Mouse (Mus musculus) 3T3-L1 (cell line): ENCODE data around the gene Hist1h3e.

Experiments used
- DNase-seq: peaks from one replicate; pipeline ENCODE4 v3.0.0-alpha.2; 2015; ENCODE audit warnings: low read depth, low spot score

Gene Hist1h3e

DNA sequence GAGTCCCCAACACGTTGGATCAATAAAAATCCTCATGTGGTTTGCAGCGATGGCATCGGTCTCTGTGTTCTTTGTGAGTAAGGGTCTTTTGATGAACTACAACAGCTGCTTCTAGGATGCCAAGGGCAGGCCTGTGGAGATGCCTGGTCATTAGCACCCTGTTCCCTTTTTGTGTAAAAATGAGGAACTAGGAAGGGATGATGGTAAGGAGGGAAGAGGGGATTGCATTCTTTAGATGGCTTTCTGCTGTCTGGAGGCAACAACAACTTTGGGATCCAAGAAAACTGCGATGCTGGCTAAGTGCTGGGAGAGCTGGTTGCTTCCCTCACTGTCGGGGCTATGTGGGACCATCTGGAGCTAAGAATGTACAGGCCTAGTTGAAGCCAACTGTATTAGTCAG is 23.9 kb downstream of the Hist1h3e start:
- DNase-seq = no peak

DNA sequence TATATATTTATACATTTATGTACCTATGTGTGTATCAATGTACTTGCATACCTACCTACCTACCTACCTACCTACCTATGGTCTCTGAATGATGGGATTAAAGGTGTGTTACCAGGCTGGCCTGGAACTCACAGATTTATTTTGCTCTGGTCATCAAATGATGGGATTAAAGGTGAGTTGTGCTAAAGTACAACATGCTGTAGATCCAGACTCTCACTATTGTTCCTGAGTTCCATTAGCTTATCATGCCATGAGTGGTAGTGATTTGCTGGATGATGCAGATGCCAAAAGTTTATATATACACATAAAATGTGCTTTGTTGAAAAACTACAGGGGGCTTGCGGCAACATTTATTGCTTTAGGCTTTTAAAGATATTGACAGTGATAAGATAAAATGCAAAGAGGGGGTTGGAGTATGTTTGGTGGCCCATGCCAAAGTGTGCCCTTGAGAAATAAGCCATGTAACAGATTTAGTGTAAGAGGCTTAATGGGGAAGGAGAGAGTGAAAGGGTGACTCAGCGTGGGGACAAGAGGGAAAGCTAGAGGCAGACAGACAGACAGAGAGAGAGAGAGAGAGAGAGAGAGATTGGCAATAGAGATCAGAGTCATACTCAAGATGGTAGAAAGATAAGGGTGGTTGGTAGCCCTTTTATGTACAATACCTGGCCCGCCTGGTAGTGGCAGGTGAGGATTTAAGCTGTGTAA is 25.0 kb downstream of the Hist1h3e start:
- DNase-seq = no peak

DNA sequence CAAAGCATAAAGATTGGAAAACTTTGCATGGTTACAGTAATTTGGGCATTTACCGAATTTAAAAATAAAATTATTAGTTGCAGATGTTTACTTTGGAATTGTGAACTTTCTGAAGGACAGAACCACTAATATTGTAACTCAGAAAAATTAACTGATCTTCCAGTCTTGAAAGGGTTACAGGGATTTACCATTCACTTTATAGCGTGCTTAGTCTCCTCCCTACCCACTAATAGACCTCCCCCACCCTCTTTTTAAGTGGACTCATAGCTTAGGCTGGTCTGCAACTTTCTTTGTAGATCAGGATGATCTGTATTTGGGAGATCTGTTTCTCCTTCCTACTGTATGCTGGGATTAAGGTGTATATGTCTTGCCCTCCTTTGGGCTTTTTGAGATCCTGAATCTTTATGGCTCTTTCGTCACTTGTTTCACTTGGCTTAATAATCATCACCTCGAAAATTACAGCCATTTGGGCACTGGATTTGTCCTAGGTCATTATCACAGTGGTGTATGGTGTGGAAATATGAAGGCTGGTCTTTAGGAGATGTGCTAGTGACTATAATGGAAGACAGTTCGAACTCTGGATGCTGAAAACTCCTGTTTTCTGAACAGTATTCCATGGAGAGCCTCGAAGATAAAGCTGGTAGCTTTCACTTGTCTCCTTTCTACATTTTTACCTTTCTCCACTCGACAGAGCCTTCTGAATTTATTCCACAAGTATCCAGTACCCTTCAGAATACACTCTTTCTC is 25.9 kb downstream of the Hist1h3e start:
- peak; percentile 63 for DNase-seq

DNA sequence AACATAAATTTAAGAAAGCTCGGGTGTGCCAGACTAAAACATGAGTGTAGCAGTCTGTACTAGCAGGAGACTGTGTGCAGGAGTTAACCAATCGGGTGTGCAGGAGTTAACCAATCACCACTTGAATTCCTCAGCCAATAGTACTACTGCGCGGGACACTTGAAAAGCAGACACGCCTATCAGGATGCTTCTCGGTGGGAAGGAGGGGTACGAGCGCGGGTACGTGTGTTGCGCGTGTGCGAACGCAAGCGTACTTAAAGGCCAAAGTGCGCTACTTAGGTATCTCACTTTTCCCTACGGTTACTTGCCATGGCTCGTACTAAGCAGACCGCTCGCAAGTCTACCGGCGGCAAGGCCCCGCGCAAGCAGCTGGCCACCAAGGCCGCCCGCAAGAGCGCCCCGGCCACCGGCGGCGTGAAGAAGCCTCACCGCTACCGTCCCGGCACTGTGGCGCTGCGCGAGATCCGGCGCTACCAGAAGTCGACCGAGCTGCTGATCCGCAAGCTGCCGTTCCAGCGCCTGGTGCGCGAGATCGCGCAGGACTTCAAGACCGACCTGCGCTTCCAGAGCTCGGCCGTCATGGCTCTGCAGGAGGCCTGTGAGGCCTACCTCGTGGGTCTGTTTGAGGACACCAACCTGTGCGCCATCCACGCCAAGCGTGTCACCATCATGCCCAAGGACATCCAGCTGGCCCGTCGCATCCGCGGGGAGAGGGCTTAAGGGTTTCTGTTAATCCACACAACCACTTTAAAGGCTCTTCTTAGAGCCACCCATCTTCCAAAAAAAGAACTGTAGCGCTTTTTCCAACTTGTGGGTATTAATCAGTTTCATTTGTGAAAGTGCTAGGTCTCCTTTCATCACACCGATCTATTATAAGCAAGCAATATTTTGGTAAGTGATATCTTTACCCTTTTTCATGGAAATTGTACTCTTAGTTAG is 26.8 kb downstream of the Hist1h3e start, which contains the start of gene Hist1h3g:
Gene Hist1h3g, plus strand, starts transcription at position 286 of the 939 bp plus-strand sequence.
- peak; percentile 98 for DNase-seq

DNA sequence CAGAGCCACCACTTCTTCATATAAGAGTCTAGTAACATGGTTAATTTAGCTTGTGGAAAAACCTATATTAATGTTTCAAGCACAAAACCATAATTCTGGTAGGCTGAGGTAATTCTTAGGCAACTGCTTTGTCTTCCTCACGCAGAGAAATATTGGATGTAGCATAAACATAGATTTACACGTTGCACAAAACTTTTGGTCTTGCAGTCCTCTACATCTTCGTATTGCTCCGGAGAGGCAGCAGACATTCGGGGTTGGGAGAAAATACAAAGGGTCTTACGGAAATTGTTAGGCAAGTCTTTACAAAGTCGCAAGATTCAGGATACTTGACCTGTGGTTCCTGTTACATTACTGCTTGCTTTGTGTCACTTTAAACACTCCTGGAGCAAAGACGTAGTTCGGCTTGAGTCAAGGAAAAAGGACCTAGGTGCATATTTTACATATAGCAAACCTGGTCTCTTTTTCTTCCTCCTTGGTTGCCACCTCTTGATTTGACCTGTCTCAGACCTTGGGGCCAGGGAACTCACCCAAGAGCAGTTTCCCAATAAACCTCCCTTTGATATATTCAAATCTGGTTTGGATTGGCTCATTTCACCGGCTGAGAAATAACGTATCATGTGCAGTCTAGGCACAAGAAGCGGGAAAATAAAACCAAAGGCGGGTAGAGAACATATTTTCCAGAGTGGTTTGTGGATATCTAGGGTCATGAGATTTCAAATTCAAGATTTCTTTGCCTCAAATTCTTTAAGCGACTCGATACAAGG is 27.6 kb downstream of the Hist1h3e start:
- peak; percentile 82 for DNase-seq

DNA sequence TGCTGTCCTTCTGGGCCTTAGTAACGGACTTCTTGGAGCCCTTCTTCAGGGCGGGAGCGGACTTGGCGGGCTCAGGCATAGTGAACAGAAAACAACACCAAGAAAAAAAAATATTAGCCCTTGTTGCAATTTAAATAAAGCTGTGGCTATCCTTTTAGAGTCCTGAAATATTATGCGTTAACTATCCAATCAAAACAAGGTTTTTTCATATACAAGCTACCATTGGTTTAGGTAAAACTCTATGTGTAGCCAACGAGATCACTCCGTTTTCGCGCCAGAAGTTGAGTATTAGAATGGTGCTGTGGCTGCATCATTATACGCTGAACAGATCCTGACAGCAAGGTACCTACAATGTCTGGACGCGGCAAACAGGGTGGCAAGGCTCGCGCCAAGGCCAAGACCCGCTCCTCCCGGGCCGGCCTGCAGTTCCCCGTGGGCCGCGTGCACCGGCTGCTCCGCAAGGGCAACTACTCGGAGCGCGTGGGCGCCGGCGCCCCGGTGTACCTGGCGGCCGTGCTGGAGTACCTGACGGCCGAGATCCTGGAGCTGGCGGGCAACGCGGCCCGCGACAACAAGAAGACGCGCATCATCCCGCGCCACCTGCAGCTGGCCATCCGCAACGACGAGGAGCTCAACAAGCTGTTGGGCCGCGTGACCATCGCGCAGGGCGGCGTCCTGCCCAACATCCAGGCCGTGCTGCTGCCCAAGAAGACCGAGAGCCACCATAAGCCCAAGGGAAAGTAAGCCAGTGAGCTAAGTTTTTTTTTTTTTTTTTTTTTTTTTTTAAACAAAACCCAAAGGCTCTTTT is 28.4 kb downstream of the Hist1h3e start, which contains the start of gene Hist1h2af:
Gene Hist1h2af, plus strand, starts transcription at position 347 of the 808 bp plus-strand sequence.
- DNase-seq = peak; percentile 97

DNA sequence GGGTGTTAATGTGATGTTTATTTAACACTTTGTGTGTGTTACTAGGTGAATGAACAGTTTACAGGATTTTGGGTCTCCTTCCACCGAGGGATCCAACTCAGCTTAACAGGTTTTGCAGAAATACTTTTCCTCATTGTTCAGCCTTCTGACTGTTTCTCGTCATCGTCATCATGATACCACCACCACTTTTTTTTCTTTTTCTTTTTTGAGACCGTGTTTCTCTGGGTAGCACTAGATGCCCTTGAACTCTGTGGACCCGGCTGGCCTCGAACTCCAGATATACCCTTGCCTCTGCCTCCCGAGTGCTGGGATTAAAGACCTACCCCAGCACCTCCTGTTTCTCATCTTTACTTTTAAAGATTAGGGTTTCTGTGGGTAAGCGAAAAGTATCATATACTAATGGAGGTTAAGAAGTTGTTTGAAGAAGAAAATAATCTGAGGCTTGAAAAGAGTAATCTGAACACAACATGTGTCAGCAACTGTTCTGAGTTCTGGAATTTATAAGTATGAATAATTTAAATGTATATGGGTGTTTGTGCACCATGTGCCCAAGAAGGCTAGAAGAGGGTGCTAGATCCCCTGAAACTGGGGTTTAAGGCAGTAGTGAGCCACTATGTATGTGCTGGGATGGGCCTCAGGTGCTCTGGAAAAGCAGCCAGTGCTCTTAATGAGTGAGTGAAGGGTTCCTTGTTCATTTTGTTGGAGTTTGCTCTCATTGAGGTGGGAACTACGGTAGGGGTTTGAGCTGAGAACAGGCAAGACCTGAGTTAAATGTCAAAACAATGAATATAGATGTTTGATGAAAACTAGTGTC is 29.7 kb downstream of the Hist1h3e start:
- peak; percentile 54 for DNase-seq

DNA sequence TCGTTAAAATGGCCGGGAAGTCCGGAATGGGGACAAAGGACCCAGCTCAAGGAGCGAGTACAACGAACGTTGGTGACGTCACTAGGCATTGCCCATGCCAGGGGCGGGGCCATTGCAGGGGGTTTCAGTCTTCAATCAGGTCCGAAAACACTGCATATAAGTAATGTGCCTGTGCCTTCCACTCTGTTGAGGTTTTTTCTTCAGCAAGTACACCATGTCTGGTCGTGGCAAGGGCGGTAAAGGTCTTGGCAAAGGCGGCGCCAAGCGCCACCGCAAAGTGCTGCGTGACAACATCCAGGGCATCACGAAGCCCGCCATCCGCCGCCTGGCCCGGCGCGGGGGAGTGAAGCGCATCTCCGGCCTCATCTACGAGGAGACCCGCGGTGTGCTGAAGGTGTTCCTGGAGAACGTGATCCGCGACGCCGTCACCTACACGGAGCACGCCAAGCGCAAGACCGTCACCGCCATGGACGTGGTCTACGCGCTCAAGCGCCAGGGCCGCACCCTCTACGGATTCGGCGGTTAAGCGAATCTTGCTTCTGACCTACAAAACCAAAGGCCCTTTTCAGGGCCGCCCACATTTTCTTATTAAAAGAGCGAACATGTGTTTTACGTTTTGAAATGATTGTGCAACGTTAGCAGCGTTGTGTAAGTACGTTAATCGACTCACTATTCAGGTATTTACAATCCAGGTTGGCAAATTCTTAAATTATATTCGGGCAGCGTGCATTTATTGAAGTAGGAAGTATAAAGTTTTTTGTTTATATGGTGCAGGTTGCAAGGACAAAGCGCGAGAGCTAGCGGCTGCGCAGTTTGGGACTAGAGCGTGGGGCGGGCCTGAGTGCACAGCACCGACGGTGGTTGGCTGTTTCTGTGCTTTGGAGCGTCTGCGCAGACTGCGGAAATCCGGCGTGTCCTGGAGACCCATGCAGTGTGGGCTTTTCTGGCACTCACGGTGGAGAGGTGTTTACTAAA is 31.0 kb downstream of the Hist1h3e start, which contains the start of gene Hist1h4h:
Gene Hist1h4h, plus strand, starts transcription at position 150 of the 975 bp plus-strand sequence.
- DNase-seq = peak; percentile 95

DNA sequence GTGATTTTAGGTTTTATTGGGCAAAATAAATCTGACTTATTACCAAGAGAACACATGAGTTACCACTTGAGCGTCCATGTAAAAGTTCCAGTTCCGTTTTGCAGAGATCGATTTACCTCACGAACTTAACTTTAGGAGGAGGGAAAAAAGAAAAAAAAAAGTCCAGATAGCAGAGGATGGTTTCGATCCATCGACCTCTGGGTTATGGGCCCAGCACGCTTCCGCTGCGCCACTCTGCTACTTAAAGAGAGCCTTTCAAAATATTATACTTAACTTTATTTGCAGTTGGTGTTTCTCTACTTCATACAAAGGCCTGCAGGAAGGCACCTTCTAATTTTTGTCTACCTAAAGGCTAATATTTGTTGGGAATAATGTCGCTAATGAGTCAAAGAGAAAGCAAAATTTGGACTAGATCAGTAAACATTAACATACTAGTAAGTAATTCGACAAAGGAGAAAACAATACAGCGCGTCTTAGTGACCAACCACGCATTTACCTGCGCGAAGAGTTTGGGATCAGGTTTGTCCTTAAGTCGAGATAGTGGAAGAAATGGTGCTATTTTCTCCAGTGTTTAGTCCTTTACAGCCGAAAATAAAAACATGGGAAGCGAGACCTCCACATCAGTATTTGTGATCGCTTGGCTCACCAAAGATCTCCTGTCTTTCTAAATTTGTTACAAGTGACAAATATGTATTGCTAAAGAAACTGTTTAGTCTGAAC is 31.8 kb downstream of the Hist1h3e start:
- DNase-seq = peak; percentile 75

DNA sequence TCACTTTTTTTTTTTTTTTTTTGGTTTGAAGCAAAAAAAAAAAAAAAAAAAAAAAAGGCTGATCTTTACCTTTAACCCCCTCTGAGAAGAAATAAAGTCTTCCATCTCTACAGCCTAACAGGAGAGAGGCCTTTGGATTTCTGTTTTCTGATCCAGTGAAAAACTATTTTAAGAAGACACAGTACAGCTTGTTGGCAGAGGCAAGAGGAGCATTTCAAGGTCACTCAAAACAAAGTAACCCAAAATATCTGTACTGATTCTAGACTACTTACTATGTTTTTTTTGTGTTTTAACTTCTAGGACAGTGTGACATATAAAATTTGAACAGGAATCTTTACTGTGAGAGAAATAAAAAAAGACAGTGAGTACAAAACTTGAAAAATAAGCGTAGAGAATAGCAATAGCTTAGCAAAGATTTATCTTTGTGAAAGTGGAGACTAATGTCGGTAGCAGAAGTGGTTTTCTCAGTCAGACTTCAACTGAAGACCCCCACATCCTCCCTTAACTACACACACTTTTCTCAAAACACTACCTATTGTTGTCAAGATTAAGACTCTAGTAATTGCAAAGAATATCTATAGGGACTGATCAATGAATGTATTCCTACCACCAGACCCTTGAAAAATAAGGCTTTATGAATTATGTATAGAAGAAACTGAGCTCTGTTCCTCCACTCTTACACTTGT is 32.5 kb downstream of the Hist1h3e start:
- DNase-seq = no peak

DNA sequence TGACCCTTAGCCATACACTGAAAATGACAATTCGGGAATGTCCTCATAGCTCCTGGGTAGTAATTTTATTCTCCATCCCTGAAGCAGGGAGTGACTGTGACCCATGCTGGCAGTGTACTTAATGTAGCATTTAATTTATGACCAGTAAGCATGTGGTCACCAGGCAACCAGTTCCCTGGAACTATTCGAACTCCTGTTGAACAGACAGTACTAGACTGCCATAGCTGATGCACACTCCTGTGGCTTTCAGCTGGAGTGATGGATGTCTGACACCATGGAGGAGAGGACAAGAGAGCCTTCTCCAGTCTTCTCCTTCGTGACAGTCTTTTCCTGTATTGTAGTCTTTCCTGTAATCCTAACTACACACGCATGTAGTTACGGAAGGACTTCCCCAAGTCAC is 33.2 kb downstream of the Hist1h3e start:
- no peak for DNase-seq

DNA sequence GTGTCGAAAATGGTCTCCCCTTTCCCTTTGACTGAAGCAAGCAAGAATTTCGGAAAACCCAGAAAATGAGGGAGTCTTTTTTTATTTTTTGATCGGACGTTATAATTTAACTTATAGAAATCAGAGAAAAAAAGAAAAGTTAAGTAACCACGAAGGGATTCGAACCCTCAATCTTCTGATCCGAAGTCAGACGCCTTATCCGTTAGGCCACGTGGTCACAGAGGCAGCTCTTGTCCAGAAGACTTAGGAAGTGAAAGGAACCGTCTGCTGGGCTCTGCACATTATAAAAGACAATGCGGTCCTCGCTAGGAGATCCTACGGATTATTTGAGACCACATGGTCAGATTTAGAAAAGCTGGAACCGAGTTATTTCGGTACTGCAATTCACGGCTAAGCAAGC is 35.9 kb downstream of the Hist1h3e start:
- DNase-seq = peak; percentile 93

DNA sequence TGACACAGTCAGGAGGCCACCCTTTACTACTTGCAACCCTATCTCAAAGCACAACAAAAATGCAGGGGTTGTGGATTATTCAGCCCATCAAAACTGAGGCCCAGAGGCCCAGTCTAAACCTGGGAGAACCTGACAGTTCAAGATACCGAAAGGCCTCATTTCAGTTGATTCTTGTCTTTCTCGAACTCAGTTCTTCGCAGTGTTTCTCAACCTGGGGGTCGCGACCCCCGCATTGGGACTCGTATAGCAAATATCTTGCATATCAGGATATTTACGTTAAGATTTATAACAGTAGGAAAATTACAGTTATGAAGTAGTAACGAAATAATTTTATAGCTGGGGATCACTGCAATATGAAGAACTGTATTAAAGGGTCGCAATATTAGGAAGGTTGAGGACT is 36.3 kb downstream of the Hist1h3e start:
- no peak for DNase-seq

DNA sequence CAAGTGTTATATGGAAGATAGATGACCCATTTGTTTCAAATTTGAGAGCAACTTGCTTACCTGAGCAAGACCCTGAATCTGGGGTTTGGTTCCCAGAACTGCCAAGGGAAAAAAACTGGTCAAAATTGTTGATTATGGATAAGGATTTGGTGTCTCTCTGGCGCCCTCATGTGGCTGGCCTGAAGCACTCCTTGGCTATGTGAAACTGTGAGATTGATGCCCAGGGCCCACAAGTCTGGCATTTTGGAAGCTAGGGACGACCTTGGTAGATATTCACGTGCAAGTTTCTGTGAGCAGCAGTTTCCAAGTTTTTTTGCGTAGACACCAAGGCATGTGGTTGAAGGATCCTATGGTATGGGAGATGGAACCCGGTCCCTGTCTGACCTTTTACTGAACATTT is 37.5 kb downstream of the Hist1h3e start:
- peak; percentile 93 for DNase-seq

DNA sequence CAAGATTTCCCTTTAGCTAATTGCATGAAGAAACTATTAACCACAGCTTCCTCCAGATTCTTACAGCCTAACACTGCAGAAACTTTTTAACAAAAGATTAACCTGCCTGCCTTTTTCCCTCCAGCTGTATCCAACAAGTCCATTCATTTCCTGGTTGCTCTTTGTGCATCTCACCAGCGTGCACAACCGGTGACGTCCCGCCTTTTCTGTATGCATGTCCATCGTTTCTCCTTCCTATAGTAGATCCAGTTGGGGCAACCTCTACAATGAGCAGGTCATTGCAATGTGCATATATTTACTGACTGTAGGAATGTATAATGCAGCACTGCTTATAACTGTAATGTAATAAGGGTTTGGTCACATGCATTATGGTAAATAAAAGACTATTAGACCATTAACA is 38.2 kb downstream of the Hist1h3e start:
- DNase-seq = no peak

DNA sequence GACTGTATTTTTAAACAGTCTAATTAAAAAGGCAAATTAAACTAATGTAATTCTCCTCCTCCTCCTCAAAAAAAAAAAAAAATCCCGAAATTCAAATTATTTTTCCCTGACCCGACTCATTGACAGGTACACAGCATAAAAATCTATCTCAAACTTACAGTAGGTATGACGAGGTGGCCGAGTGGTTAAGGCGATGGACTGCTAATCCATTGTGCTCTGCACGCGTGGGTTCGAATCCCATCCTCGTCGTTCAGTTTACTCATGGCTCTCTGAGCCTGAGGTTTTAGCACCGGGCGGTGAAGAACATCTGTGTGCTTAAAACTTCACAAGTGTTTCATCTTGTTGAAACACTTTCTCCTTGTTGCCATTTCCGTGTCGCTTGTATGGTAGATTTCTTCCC is 40.5 kb downstream of the Hist1h3e start:
- peak; percentile 87 for DNase-seq

DNA sequence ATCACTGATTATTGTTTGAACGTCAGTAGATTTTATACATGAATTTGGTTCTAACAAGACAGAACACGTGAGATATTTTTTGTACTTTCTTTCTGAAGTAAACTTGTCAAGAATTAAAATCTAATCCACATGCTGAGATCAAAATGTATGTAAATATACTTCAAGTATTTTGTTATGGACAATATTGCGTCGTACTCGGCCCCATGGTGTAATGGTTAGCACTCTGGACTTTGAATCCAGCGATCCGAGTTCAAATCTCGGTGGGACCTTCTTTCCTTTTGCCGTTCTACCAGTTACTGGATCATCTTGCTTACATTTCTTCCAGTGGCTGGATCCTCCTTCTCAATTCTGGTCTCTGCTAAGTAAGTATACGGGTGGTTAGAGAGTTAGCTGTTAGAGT is 42.8 kb downstream of the Hist1h3e start:
- DNase-seq = peak; percentile 92
